Mouse (Mus musculus): ENCODE data around the gene Fxr1. TPM values are rescaled to one million over a fixed set of nuclear protein-coding genes. Genes with fewer than 3 reads are reported as not detected.
"Not testable (repeated sequence)": the region's sequence is repeated elsewhere in the genome, so short reads cannot be mapped to it uniquely, and the experiment has no call there.

The Fxr1 gene
- total RNA-seq, 2 experiments from 2014 or later = 88.1 to 93.1 TPM

GRCm38 (mm10) chr3:34035706-34036105 lies 16.0 kb downstream of the Fxr1 start:
- no peak for DNase-seq (ENCODE audit: low spot score in 2 of 2)

- no peak for DNase-seq (ENCODE audit: low spot score in 2 of 2)
Measured at GRCm38 (mm10) chr3:34041990-34042389, 22.2 kb downstream of the Fxr1 start.

- DNase-seq (ENCODE audit: low spot score in 2 of 2) = peak in 1 of 2 experiments; percentile 54
Measured at GRCm38 (mm10) chr3:34062352-34062751, 42.6 kb downstream of the Fxr1 start.

GRCm38 (mm10) chr3:34068943-34069342 lies 49.2 kb downstream of the Fxr1 start:
- not testable (repeated sequence) for DNase-seq (ENCODE audit: low spot score in 2 of 2)

- no peak for DNase-seq (ENCODE audit: low spot score in 2 of 2)
Measured at GRCm38 (mm10) chr3:34072726-34073125, 53.0 kb downstream of the Fxr1 start.

- DNase-seq (ENCODE audit: low spot score in 2 of 2) = no peak
Measured at GRCm38 (mm10) chr3:34076058-34076759, 56.5 kb downstream of the Fxr1 start.

- peak; percentile 91 to 98 for DNase-seq (ENCODE audit: low spot score in 2 of 2)
Measured at GRCm38 (mm10) chr3:34080900-34081662, 61.3 kb downstream of the Fxr1 start, which contains the start of gene Dnajc19. TSS of gene Dnajc19 (minus strand) at chr3:34081321.

GRCm38 (mm10) chr3:34081929-34082328 lies 62.2 kb downstream of the Fxr1 start:
- no peak for DNase-seq (ENCODE audit: low spot score in 2 of 2)

- no peak for DNase-seq (ENCODE audit: low spot score in 2 of 2)
Measured at GRCm38 (mm10) chr3:34083655-34084054, 63.9 kb downstream of the Fxr1 start.

- DNase-seq (ENCODE audit: low spot score in 2 of 2) = no peak
Measured at GRCm38 (mm10) chr3:34102891-34103290, 83.1 kb downstream of the Fxr1 start.

- DNase-seq (ENCODE audit: low spot score in 2 of 2) = no peak
Measured at GRCm38 (mm10) chr3:34103902-34104672, 84.3 kb downstream of the Fxr1 start.

- DNase-seq (ENCODE audit: low spot score in 2 of 2) = no peak
Measured at GRCm38 (mm10) chr3:34106421-34106820, 86.7 kb downstream of the Fxr1 start.

GRCm38 (mm10) chr3:34107631-34108030 lies 87.9 kb downstream of the Fxr1 start:
- DNase-seq (ENCODE audit: low spot score in 2 of 2) = no peak

- DNase-seq (ENCODE audit: low spot score in 2 of 2) = no peak
Measured at GRCm38 (mm10) chr3:34111941-34112685, 92.4 kb downstream of the Fxr1 start.

- DNase-seq (ENCODE audit: low spot score in 2 of 2) = peak in 1 of 2 experiments; percentile 13
Measured at GRCm38 (mm10) chr3:34115806-34116205, 96.1 kb downstream of the Fxr1 start.

GRCm38 (mm10) chr3:34119869-34120268 lies 100.1 kb downstream of the Fxr1 start:
- DNase-seq (ENCODE audit: low spot score in 2 of 2) = no peak

Other genes with a start within 250 kb of the Fxr1 start
- gene Ttc14, start 220.1 kb upstream of the Fxr1 start, total RNA-seq (2021) = 10 to 100 TPM; 73.4 to 85.8 TPM
- 10 to 100 TPM; 20.8 to 21.4 TPM for gene Ccdc39, start 175.6 kb upstream of the Fxr1 start, total RNA-seq (2021)
- gene Dnajc19, start 61.4 kb downstream of the Fxr1 start, total RNA-seq (2021) = 10 to 100 TPM; 45.9 to 46.8 TPM